Mouse (Mus musculus) G1E-ER4 (cell line): ENCODE measurements around the gene Srpx2. TPM values are rescaled to one million over a fixed set of nuclear protein-coding genes. Genes with fewer than 3 reads are reported as not detected.

Source experiments
- GATA1 ChIP-seq: IDR thresholded peaks from one replicate; pipeline ENCODE4 v1.8.0; 2012; ENCODE audit warnings: low read length, inconsistent platforms
- polyA plus RNA-seq: library from polyadenylated mRNA; stranded (reverse); fragments of >175 nt; gene quantifications from 2 replicates; pipeline ENCODE4 v1.2.3, GENCODE M21; 2012

Srpx2 gene
- polyA plus RNA-seq: not detected in 2 replicates

GRCm38 (mm10) chrX:133908261-133908660 lies at the start of gene Srpx2:
Srpx2 (plus strand) TSS chrX:133908426.
- TF ChIP-seq GATA1: no peak

DNA sequence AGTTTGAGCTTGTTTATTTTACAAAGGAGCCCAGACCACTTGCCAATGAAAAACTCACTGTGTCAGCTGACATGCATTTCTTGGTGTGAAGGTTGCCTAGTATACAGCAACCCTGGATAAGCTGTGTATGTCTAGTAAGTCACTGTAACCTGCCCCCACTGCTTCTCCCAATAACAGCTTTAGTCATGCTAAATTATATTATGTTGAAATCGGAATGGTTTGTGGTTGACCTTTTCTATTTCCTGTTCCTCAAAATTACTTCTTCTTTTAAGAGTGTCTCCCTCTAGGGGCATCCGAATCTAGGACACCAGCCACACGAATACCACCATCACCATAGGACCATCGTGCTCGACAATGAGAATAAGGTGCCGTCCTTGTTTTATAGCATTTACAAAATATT lies 38.5 kb upstream of the Srpx2 start:
- no peak for TF ChIP-seq GATA1

GRCm38 (mm10) chrX:133887308-133887707 lies 20.9 kb upstream of the Srpx2 start:
- no peak for TF ChIP-seq GATA1

GRCm38 (mm10) chrX:133888111-133888510 lies 20.1 kb upstream of the Srpx2 start:
- TF ChIP-seq GATA1: no peak

- TF ChIP-seq GATA1: no peak
Measured at GRCm38 (mm10) chrX:133898014-133898542, 10.1 kb upstream of the Srpx2 start, which contains the start of gene Tspan6. Tspan6 (minus strand) TSS chrX:133898429.

GRCm38 (mm10) chrX:133911397-133912103 lies 3.3 kb downstream of the Srpx2 start:
- no peak for TF ChIP-seq GATA1

GRCm38 (mm10) chrX:133913006-133913405 lies 4.8 kb downstream of the Srpx2 start:
- TF ChIP-seq GATA1: no peak

DNA sequence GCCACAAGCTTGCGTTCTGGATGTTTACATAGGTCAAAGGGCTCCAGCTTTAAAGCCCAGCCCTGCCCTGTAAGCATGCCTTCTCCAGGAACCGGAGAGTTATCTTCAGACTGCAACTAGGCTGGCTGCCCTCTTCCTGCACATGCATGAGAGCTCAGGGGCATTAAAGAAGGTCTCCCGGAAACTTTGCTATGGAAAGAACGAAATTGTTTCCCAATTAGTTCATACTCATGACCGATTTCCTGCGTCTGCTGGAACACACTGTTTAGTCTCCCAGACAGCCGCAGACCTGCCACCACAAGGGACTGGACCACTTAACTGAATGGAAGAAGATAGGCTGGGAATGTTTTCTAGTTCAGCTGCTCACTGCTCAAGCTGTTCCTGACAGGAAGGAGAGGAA lies 6.0 kb downstream of the Srpx2 start:
- no peak for TF ChIP-seq GATA1

DNA sequence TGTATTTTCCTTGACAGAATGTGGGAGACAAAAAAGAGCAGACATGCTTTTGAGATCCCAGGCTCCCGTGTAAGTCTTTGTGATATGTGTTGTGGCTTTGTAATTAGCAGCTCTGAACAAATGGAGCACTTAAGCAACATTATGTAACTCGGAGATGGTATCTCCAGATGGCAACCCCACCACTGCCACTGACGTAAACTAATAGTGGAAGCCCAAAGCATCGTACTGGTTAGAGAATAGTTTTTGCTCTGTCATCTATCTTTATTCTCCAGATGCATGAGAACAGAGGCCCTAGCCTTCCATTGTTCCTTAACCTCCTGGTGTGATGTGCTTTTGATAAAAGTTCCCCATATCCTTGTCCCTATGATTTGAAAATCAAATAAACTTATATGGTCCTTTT lies 13.0 kb downstream of the Srpx2 start:
- TF ChIP-seq GATA1: no peak

DNA sequence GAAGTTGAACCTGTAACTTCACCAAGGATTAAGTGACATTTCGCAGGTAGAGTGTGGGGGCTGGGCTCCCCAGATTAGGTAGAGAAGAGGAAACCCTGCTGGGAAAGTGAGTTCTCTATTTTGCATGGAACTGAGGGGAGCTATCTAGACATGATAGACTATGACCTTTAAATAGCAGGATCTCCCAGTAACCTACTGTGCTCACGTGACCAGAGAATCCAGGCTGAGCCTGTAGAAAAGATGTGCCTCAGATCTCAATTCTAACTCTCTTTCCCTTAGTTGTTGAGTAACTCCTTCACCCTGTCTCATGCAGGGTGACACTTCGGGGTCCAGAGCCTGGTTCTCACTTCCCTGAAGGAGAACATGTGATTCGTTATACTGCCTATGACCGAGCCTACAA lies 18.5 kb downstream of the Srpx2 start:
- no peak for TF ChIP-seq GATA1

- no peak for TF ChIP-seq GATA1
Measured at GRCm38 (mm10) chrX:133931302-133932013, 23.2 kb downstream of the Srpx2 start.

GRCm38 (mm10) chrX:133936605-133937225 lies 28.5 kb downstream of the Srpx2 start:
- TF ChIP-seq GATA1: no peak

DNA sequence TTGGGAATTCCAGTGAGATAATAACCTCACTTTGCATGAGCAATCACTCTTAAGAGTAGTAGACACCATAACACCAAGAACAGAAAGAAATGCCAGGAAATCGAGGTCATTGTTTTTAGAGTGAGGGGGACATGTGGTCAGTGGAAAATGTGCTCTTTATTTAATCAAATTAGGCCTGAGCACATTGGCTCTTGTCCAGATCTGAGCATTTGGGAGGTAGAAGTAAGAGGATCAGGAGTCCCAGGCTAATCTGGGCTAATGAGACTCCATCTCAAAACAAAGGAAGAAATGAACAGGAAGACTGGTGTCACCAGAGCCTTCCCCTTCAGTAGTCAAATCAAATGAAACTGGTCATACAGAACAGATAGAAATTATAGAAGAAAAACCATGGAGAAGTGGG lies 31.3 kb downstream of the Srpx2 start:
- TF ChIP-seq GATA1: no peak

DNA sequence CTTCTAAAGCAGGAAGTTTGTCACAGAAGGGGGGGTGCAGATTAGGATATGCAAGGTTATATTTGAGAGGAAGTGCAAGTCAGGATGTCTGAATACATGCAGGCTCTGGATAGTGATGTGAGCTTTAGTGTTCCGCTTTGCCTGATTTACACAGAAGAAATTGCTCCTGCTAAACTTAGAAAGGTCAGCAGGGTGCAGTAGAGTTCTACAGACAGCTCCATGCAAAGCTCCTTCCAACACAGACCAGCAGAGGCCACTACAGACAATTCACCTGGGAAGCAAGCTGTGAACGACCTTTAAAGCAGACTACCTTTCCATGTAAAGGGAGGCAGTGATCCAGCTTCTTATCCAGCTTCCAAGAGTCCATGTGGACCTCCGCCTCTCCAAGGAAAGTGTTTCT lies 39.2 kb downstream of the Srpx2 start:
- no peak for TF ChIP-seq GATA1

DNA sequence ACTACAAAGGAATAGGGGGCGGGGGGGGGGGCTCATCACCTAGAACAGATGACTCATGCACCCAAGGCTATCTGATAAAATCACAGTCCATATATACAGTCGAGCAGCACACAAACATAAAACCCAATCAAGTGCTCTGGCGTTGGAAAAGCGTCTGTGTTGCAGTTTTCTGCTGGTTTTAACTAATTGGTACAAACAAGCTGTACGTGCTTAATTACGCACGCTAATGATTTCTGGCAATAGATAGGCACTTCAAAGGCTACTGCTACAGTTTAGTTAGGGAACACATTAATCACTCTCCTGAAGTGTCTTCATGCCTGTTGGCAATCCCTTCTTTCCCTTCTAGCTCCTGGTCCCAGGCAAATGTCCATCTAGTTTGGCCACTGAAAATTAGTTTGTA lies 46.4 kb downstream of the Srpx2 start:
- TF ChIP-seq GATA1: no peak

GRCm38 (mm10) chrX:133960617-133961016 lies 52.4 kb downstream of the Srpx2 start:
- no peak for TF ChIP-seq GATA1
